Mouse (Mus musculus): ENCODE data around the gene Mgme1. TPM values are rescaled to one million over a fixed set of nuclear protein-coding genes. Genes with fewer than 3 reads are reported as not detected.

Mgme1 gene
- 5.9 and 6.0 TPM in 2 replicates for polyA plus RNA-seq (2012; rRNA removed)

DNA sequence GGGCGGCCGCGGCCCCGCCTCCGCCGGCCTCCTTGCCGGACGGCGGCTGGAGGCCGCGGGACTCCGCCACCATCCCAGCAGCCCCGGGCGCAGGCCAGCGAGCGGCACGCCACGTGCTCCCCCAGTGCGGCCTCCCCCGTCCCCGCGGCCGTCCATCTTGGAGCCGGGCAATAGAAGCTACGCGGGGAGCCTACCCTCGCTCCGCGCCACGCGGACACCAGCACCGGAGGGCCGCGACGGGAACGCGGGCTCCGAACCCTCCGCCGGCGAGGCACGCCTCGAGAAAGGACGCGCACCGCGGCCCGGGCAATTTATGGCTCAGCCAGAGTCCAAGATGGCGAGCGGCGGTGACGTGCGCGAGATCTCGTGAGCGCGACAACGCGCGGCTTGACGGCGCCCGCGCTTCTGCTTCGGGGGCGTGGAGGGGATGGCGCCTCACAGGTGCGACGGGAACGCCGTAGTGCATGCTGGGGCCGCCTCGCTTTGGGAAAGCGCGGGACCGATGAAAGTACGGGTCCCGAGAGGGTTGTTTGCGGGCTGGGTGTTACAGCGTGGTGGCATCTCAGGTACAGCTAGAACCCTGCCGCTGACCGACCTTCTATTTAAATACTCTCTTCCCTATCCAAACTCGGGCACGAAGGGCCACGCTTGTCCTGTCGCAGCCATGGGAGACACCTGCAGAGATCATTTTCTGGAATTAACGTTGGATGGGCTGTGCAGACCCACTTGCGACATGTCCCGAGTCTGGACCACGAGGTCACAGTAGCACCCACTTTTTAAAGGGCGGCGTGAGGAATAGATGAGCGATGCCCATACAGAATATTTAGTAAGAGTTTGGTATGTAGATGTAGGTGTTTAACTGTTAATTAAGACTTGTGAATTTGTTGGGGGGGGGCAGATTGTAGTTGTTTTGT is at the start of gene Mgme1, which contains the start of gene Snx5:
Mgme1 (plus strand) TSS at position 157 of the 914 bp plus-strand sequence.
Snx5 (minus strand) TSS at position 400 of the 914 bp plus-strand sequence.
- DNase-seq (ENCODE audit: extremely low spot score in 1 of 2, low spot score in 1 of 2), result peak; percentile 91 to 95

- no peak for DNase-seq (ENCODE audit: extremely low spot score in 1 of 2, low spot score in 1 of 2)
Measured at GRCm38 (mm10) chr2:144224351-144224750, 46.1 kb upstream of the Mgme1 start.

- no peak for DNase-seq (ENCODE audit: extremely low spot score in 1 of 2, low spot score in 1 of 2)
Measured at GRCm38 (mm10) chr2:144226906-144227586, 43.4 kb upstream of the Mgme1 start.

DNA sequence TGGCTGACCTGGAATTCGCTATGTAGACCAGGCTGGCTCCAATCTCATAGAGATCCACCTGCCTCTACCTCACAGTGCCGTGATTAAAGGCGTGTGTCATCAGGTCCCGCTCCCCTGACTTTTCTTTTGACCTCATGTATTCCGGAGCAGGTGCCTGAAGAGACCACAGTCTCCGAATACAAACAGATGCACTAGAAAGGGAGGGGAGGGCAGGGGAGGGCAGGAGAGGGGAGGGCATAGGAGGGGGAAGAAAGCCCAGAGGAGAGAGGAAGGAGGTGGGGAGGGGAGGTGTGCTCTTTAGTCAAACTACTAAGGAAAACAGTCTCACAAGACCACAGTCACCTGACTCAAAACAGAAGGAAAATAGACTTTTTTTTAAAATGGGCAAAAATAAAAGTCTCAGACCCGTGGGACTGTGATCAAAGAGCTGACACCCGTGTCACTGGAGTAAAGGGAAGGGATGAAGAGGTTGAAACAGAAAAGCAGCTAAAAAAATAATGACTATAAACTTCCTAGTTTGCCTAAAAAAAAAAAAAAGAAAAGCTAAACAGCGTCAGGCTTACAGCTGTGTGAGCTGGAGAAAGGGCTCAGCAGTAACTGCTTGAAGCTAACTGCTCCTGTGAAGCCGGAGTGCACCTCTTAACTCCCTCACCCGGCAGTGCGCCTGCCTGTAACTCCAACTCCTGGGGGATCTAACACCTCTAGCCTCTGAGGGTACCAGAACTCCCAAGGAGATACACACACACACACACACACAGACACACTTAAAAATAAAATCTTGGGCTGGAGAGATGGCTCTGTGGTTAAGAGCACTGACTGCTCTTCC is 41.7 kb upstream of the Mgme1 start:
- no peak for DNase-seq (ENCODE audit: extremely low spot score in 1 of 2, low spot score in 1 of 2)

- DNase-seq (ENCODE audit: extremely low spot score in 1 of 2, low spot score in 1 of 2), result no peak
Measured at GRCm38 (mm10) chr2:144229647-144230046, 40.8 kb upstream of the Mgme1 start.

- DNase-seq (ENCODE audit: extremely low spot score in 1 of 2, low spot score in 1 of 2), result no peak
Measured at GRCm38 (mm10) chr2:144230498-144230897, 40.0 kb upstream of the Mgme1 start.

GRCm38 (mm10) chr2:144231115-144231514 is 39.3 kb upstream of the Mgme1 start:
- DNase-seq (ENCODE audit: extremely low spot score in 1 of 2, low spot score in 1 of 2), result no peak

DNA sequence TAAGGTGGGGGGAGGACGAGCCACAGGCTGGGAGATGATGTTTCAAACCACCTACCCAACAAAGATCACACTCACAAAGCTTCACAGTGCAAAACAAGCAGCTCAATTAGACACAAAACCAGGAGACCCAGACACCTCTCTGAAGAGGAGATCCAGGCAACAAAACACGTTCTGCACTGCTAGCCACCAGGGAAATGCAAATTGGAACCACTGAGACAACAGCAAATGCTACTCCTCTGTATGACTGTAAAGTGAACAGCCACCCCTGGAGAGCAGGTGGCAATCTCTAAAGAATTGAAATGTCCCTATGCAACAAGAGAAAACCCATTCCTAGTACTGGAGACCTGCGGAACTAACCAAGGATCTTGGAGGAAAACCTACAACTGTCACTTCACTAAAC is 36.9 kb upstream of the Mgme1 start:
- DNase-seq (ENCODE audit: extremely low spot score in 1 of 2, low spot score in 1 of 2), result no peak

DNA sequence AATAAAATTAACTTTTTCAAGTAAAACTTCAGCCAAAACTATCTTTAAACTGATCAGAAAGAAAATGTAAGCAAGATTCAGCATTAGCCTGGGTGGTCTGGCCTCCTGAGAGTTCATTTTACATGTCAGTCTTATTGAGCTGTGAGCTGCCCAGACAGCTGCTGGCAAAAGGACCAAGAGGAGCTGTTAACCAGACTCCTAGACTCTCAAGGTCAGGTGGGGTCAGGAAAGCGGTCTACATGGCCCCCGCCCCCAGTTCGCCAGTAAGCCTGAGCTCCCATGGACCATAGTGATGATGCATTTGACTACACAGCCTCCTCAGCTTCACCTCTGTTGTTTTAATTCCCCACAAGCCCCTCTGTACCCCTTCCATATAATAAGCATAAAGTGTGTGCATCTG is 34.7 kb upstream of the Mgme1 start:
- no peak for DNase-seq (ENCODE audit: extremely low spot score in 1 of 2, low spot score in 1 of 2)

DNA sequence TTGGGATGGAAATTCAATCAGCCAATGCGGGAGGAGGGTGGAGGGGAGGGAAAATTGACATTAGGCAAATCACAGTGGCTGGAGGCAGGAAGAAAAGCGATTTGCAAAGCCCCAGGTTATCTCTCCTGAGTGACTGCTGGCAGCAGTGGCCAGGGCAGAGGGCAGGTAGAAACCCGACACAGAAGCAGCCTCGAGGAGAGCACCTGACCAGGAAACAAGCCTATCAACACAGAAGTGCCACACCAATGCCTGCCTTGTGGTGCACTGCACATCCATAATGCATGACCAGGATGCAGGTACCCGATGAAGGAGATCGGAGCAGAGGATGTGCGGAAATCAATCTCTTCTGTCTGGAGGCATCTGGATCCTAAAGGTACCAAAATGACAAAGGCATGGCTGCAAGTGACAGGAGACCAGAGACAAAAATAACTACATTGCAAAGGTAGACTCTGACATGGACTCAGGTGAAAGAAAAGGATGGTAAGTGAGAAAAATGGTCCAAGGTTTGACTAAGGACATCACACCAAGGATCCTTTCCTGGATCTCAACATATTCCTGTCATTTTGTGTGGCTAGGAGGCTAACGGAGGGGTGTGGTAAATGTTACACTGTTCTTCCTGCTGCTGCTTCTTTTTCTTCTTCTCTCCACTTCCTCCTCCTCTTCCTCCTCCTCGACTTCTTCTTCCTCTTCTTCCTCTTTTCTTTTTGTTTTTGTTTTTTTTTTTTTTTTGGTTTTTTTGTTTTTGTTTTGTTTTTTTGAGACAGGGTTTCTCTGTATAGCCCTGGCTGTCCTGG is 33.5 kb upstream of the Mgme1 start:
- DNase-seq (ENCODE audit: extremely low spot score in 1 of 2, low spot score in 1 of 2), result no peak

DNA sequence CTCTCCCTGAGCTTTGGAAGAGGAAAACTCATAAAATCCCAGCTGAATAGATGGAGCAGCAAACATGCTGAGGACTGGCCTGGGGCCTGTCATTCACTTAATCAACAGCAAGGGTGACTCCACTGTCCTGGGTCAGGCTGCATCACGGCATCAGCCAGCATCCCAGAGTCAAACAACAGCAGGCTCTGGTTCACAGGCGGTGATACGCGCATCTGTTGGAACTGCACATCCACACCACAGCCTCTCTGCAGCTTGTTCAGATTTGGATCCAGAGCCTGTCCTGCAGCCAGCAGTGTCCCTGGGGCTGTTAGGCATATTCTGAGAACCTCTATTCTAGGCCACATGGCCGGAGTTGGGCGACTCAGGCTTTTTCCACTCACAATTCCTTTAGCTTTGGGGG is 32.1 kb upstream of the Mgme1 start:
- no peak for DNase-seq (ENCODE audit: extremely low spot score in 1 of 2, low spot score in 1 of 2)

GRCm38 (mm10) chr2:144239318-144239717 is 31.1 kb upstream of the Mgme1 start:
- no peak for DNase-seq (ENCODE audit: extremely low spot score in 1 of 2, low spot score in 1 of 2)

- DNase-seq (ENCODE audit: extremely low spot score in 1 of 2, low spot score in 1 of 2), result no peak
Measured at GRCm38 (mm10) chr2:144240095-144240899, 30.2 kb upstream of the Mgme1 start.

DNA sequence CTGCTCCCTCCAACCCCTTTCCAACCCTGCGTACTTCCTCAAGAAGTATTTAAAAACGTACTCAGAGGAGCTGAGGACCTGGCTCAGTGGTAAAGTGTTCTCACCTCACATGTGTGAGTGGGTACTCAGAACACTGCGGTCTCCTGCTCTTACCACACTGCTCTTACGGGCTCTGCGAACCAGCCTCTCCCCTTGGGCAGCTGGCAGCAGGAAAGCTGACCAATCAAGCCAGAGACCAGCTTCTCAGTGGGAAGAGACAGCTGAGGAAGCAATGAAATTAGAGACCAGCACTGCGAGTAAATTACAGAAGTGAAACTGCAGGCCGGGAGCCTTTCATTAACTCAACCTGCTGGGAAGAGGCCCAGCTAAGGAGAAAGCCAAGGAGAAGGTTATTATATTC is 25.0 kb upstream of the Mgme1 start:
- no peak for DNase-seq (ENCODE audit: extremely low spot score in 1 of 2, low spot score in 1 of 2)

DNA sequence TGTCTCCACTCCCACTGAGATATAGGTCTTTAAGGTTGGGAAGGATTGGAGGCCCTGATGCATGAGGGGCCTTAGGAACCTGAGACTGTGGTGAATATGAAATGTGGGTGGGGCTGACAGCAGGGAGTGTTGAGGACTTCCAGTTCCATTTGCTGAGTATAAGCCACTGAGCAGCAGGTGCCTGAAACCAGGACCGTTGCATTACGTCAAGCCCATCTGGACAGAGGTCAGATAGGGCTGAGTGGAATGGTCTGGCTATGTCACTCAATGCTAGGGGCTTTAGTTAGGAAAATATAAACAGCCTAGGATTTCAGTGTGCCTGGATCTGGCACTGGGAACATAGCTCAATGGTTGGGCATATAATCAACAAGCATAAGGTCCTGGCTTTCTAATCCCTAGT is 24.2 kb upstream of the Mgme1 start:
- no peak for DNase-seq (ENCODE audit: extremely low spot score in 1 of 2, low spot score in 1 of 2)

GRCm38 (mm10) chr2:144247337-144247978 is 23.0 kb upstream of the Mgme1 start:
- no peak for DNase-seq (ENCODE audit: extremely low spot score in 1 of 2, low spot score in 1 of 2)

GRCm38 (mm10) chr2:144248613-144249376 is 21.7 kb upstream of the Mgme1 start:
- DNase-seq (ENCODE audit: extremely low spot score in 1 of 2, low spot score in 1 of 2), result no peak

DNA sequence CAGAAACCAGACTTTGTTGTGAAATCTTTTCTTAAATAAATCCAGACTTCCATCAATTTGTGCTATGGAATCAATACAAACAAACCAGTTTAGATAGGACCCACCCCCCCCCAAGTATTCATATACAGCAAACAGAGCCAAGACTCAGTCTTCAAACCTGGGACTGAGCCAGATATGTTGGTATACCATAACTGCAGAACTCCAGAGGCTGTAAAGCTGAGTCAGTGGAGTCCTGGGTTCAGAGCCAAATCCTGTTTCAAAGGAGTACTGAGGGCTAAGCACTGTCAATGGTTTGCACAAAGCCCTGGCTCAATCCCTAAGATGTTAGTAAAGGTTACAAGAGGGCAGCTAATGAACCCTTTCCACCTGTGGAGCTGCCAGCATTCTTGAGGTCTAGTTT is 20.4 kb upstream of the Mgme1 start:
- no peak for DNase-seq (ENCODE audit: extremely low spot score in 1 of 2, low spot score in 1 of 2)

Measured in frontal cortex, adult 2 months (tissue).